Mouse (Mus musculus): Measurements from ENCODE around the gene Myo9a. TPM values are rescaled to one million over a fixed set of nuclear protein-coding genes. Genes with fewer than 3 reads are reported as not detected.

Gene Myo9a
- total RNA-seq (2023) = 13.7 to 17.2 TPM (median 16.3 TPM) in 4 replicates

DNA sequence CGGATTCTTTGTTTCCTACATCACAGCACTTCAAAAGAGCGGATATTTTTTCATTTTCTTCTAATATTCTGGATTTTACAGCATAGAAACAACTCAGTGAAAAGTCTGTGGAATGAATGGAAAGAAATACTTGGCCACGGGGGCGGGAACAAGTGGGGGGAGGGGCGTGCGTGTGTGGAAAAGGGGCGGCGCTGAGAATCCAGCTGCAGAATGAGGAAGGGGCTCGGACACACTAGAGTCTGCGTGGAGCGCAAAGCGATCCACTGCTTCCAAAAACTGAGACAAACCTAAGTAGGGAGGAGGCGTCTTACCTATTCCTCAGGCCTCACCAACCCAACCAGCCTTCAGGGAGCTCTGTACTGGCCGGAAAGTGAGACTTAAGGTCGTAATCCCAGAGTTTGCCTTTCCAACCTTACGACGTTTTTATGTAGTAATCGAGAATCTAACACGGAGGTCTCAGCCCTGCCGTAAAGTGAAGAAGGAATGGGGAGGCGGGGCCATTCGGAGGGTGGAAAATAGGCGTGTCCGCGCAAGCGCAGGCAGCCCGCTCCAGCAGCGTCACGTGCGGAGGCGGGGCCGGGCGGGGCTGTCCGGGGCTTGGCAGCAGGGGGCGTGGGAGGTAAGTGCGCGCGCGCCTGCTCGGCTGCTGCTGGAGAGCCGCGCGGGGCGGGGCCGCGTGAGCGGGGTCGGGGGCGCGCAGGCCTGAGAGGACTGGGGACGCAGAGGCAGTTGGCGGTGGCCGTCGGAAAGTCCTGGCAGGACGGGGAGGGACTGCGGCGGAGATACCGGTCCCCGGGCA is at the start of gene Myo9a, which contains the start of gene Senp8:
Gene Myo9a, plus strand, starts transcription at position 630 of the 799 bp plus-strand sequence.
Gene Senp8, minus strand, starts transcription at position 444 of the 799 bp plus-strand sequence.

DNA sequence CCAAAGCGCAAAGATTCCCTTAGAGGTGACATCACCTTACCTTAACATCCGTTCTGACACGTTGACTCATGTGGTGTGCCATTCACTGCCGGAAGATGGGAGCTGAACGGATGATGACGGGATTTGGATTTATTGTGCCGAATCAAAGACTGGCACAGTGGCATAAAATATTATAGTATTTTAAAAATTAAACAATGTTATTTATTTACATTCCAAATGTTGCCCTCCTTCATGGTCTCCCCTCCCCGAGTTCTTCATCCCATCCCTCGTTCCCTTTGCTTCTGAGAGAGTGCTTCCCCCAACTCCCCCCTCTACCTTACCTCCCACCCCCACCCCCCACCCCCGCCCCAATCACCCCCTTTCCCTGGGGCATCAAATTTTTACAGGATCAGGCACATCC is 209.9 kb downstream of the Myo9a start, which contains the start of gene Nr2e3:
Gene Nr2e3, minus strand, starts transcription at position 101 of the 400 bp plus-strand sequence.

Other genes with a start within 250 kb of the Myo9a start
- 56.7 to 62.4 TPM (median 59.7 TPM) in 4 replicates for gene Hexa, start 211.4 kb upstream of the Myo9a start, total RNA-seq (2023)
- gene Tmem202, start 211.0 kb upstream of the Myo9a start, total RNA-seq (2023) = 0.50 to 1.3 TPM (median 0.63 TPM) in 4 replicates
- not detected in 4 replicates for gene Celf6, start 173.0 kb upstream of the Myo9a start, total RNA-seq (2023)
- gene Parp6, start 133.6 kb upstream of the Myo9a start, total RNA-seq (2023) = 62.7 to 73.8 TPM (median 65.6 TPM) in 4 replicates
- gene Pkm, start 94.5 kb upstream of the Myo9a start, total RNA-seq (2023) = 253 to 276 TPM (median 267 TPM) in 4 replicates
- 0.16 to 0.39 TPM in 2 of 4 replicates, not detected in the others for gene Gramd2, start 70.8 kb upstream of the Myo9a start, total RNA-seq (2023)
- 1.1 to 4.5 TPM (median 2.4 TPM) in 4 replicates for gene Senp8, start 186 bp upstream of the Myo9a start, total RNA-seq (2023)
- gene Nr2e3, start 209.8 kb downstream of the Myo9a start, total RNA-seq (2023) = not detected in 4 replicates